Mouse (Mus musculus): ENCODE measurements at regions not wholly inside any gene's neighbourhood (a gene's known extent, or its start where the extent isn't known, plus 50 kb on each side); places are given as distances from the start of the nearest gene placed in this dataset.

- TF ChIP-seq EP300 (IDR thresholded peaks at IDR 0.05; ENCODE audit: low read depth) (no peak), CTCF (IDR thresholded peaks at IDR 0.05; ENCODE audit: low read depth) (no peak)
Observed at GRCm38 (mm10) chr9:50024820-50025219, 226.1 kb upstream of the Ncam1 start.
